Mouse (Mus musculus) c-Kit-positive CD71-positive TER-119-positive erythroid progenitor cells, embryonic 14.5 days (primary cell): Measurements from ENCODE around the gene Gm27021.

ENCODE experiments used
- DNase-seq: peaks from one replicate; pipeline ENCODE4 v3.0.0-alpha.2; 2013; ENCODE audit warnings: low spot score

Gm27021 gene

DNA sequence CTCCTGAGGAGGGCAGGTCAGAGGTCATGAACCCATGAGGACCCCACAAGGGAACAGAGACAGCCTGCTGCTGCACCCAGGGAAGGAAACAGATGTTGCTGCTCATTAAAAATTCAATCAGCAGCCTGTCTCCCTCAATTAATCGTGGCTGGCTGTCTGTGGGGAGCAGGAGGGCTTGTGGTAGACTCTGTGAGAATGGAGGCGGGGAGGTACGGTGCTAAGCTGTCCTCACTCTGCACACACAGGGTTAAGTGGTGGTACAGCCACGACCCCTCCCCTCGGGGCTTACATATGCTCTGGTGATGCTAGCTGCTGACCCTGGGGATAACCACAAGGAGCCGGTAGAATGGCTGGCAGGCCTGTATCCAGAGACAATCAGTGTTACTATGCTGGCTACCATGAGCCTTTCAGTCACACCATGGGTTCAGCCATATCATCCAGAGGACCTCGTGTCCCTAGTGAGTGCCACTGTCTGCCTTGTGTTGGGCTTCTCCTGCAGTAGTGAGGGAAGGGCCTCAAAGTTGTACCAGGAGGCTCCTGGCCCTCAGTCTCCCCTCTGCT is 102.6 kb downstream of the Gm27021 start:
- no peak for DNase-seq

GRCm38 (mm10) chr8:120563851-120564837 is 103.7 kb downstream of the Gm27021 start:
- no peak for DNase-seq

DNA sequence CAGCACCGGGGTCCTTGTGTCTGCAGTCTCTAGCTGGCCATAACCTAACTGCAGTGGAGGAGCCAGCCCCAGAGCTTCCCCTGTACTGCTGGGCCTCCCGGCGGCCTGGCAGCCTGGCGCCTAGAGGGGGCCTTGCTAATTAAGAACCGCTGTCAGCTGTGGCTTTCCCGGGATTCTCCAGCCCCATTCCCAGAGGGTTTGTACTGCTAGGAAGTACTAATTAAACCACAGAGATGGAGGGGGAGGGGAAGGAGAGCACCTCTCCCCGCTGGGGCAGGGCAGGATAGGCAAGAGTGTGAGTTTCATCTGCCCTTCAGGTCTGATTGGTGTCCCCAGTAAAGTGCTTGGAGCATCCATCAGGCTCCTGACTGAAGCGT is 104.5 kb downstream of the Gm27021 start:
- no peak for DNase-seq

DNA sequence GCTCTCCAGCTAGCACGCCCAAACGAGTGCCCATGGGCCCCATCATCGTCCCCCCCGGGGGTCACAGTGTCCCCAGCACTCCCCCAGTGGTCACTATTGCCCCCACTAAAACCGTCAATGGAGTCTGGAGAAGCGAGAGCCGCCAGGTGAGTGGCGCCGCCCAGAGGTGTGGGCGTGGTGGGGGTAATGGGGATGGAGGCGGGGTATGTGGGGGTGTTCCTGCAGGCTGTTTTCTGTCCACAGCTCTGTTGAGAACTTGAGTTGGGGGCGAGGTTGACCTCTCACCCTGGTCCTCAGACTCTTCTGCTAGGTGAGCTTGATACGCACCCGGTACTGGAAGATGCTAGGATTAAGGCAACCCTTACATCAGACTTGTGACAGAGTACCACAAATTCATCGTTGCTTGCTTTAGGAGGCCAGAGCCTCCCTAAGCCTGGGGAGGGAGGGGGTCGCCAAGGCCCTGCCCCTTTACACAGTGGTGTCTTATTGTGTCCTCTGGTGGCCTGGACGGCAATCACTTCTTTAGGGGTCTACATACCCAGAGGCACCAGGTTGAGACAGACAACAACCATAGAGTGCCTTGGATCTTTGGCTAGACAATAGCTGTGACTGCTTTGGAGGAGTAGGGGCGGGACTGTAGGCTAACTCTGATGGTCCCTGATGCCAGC is 105.1 kb downstream of the Gm27021 start:
- no peak for DNase-seq

DNA sequence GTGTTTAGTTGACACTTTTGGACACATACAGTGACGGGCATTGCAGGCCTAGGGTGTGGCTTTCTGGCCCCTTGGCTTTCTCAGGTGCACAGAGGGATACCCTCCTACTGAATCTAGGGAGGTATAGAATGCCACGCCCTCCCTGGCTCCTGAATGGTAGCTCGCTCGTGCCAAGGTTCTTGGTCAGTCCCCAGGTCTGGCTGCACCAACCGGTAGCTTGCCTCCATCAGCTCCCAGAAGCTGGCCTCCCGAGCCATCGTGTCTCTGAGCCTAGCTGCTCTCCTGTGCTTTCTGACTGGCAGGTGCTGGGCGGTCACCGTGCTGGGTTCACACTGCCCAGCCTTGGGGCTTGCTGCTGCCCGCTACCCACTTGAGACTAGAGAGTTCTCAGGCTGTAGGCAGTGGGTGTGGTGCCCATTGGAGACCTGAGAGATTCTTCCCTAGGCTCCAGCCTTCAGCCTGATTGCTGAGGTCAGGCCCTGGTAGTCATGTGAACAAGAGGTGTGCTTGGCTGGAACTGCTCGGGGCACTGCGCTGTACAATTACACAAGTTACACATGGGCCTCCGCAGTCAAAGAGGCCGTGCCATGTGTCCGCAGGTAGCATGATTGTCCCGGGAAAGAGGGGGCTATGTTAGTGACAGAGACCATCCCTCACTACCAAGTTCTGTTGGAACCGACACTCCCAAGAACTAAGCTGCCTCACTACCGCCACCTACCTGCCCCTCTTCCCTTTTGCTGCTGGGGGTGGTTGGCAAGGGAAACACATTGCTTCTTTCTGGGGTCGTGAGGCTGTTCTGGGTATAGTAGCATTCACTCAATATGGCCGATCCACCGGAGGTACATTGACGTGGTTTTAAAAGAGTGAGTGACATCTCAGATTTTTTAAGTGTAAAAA is 106.1 kb downstream of the Gm27021 start:
- DNase-seq, result no peak

DNA sequence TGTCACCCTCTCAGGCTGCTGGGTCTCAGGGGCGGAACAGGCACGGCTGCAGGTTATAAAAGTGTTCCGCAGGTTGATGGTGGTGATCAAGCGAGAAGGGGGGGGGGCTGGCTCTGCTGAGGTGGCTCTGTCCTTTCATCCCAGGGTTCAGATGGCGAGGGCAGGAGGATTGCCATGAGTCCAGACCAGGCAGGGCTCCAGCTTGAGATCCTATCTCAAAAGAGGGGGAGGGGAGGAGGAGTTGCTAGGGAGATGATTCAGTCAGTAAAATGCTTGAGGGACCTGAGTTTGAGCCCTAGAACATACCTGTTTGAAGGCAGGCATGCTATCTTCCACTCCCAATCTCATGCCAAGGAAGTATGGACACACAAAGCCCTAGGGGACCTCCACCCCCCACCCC is 107.3 kb downstream of the Gm27021 start:
- DNase-seq, result no peak

- no peak for DNase-seq
These were observed 108.2 kb downstream of the Gm27021 start for GRCm38 (mm10) chr8:120559654-120560053.
